Mouse (Mus musculus) left cerebral cortex, adult 11 months (tissue): Measurements from ENCODE around the gene Elmod2.

ENCODE experiments used
- DNase-seq: peaks from one replicate; pipeline ENCODE4 v3.0.0; 2022; ENCODE audit warnings: low spot score

Elmod2 gene

DNA sequence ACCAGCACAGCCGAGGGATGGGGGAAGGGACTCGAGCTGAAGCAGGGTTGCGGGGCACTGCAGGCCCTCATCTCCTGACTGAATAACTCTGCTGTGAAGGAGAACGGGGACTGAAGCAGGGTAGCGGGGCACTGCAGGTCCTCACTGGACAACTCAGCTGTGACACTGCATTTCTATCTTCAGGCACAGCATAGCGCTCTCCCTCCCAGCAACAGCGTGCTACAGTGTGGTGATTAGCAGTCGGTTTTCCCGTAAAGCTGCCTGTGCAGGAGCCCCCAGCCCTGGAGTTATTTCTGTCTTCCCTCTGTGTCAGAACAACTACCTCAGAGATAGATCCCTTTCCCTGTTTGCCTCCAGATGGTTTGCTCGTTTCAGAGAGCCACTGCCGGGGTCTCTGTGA, 57.8 kb downstream of the Elmod2 start:
- DNase-seq = no peak

DNA sequence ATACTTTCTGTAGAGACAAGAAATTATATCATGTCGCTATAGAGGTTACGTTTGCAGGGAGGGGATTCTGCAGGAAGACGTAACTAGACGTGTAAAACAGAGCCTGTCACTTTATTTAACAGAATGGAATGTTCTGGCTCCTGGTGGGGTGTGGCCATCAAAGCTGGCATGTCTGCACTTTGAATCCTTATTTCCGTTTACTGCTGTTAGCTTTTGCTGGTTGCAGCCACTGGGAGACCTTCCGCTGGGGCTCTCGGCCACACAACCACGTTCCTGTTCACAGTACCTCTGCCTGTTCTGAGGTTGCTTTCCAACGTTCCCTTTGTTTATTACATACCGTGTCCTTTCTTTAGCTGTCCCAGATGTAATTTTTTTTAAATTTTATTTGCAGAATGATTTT, 59.8 kb downstream of the Elmod2 start:
- no peak for DNase-seq

DNA sequence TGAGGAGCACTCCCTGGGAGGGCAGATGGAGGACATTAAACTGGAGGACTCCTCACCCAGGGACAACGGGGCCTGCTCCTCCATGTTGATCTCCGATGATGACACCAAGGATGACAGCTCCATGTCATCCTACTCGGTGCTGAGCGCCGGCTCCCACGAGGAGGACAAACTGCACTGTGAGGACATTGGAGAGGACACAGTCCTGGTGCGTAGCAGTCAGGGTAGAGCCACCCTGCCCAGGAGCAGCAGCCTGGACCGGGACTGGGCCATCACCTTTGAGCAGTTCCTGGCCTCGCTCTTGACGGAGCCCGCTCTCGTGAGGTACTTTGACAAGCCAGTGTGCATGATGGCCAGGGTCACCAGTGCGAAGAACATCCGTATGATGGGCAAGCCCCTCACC, 61.1 kb downstream of the Elmod2 start:
- no peak for DNase-seq
